Mouse (Mus musculus): ENCODE measurements around the gene Pde4d.

Pde4d gene

GRCm38 (mm10) chr13:108449116-108450097 is at the start of gene Pde4d:
TSS of gene Pde4d (plus strand) at chr13:108449948.
- DNase-seq: no peak

DNA sequence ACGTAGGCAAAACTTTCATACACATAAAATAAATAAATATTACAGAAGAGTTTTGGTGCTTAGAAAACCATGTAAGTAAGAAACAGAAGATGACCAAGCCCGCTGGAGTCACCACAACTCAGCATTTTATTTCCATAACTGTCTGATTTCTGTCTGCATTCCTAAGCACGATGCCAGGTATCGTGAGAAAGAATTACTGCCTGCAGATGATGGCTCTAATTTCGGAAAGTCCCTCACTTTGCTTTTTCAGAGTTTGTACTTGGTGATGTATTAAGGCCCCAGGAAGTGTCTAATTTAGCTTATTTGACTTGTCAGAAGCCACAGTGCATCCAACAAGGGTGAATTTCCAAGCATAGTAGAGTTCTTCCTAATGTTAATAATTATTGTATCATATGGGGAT is 46.6 kb upstream of the Pde4d start:
- no peak for DNase-seq

GRCm38 (mm10) chr13:108404372-108404771 is 45.4 kb upstream of the Pde4d start:
- DNase-seq: no peak

GRCm38 (mm10) chr13:108415464-108415863 is 34.3 kb upstream of the Pde4d start:
- DNase-seq: no peak

GRCm38 (mm10) chr13:108418741-108419507 is 30.8 kb upstream of the Pde4d start:
- no peak for DNase-seq

DNA sequence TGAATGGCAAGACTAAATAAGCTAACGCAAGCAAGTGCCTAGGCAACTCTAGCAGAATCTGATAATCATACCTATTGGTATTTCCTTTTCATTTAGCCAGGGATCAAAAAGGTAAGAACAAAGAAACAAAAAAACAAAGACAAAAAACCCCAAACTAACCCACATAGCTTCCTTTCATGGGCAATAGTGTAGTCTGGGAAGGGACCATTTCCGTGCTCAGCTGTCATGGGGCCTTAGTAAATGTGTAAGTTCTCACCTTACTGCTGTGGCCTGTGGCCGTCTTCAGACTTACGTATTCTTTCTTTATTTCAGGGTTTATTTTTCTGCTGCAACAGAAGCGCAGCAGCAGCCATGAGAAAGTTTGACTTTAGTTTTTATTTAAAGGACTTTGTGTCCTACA is 23.4 kb upstream of the Pde4d start:
- DNase-seq: no peak

GRCm38 (mm10) chr13:108428809-108429208 is 20.9 kb upstream of the Pde4d start:
- DNase-seq: no peak

- DNase-seq: no peak
Measured at GRCm38 (mm10) chr13:108429623-108430022, 20.1 kb upstream of the Pde4d start.

GRCm38 (mm10) chr13:108431776-108432175 is 18.0 kb upstream of the Pde4d start:
- DNase-seq: no peak

- DNase-seq: no peak
Measured at GRCm38 (mm10) chr13:108435687-108436086, 14.1 kb upstream of the Pde4d start.

DNA sequence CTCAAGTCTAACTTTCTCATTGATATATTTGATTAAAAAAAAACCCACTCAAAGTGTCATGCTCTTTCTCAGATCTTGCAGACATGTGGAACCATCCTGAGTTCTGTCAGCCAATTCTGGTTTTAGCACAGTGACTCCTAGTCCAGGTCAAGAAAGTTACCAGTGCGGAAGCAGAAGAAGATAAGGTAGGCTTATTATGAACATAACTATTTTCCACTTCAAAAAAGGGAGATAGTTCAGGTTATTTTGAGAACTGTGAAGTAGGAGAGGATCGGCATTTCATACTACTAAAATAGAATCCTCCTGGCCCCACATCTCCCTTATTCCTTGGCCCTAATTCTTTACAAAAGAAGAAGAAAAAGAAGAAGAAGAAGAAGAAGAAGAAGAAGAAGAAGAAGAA is 12.3 kb upstream of the Pde4d start:
- DNase-seq: no peak

- DNase-seq: no peak
Measured at GRCm38 (mm10) chr13:108439012-108439411, 10.7 kb upstream of the Pde4d start.

- DNase-seq: no peak
Measured at GRCm38 (mm10) chr13:108448348-108448931, 1.3 kb upstream of the Pde4d start.

GRCm38 (mm10) chr13:108451122-108451521 is 1.4 kb downstream of the Pde4d start:
- DNase-seq: no peak

GRCm38 (mm10) chr13:108453064-108453919 is 3.5 kb downstream of the Pde4d start:
- no peak for DNase-seq

DNA sequence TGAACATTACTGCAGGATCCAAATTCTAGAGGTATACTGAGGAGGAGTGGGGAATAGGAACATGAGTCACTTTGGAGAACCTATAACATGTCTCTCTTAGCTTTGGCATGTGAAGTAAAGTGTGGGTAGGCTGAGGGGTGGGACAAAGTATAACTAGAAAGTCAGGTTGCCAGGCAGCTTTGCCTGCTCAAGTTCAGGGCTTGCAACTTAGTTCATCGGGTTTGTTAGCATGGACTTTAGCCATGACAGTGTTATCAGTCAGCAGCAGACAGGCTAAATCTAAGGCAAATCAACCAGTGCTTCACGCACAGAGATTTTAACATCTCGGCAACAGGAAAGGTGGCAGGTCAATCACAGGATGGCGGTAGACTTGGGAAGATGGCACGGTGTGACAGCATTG is 12.8 kb downstream of the Pde4d start:
- no peak for DNase-seq

DNA sequence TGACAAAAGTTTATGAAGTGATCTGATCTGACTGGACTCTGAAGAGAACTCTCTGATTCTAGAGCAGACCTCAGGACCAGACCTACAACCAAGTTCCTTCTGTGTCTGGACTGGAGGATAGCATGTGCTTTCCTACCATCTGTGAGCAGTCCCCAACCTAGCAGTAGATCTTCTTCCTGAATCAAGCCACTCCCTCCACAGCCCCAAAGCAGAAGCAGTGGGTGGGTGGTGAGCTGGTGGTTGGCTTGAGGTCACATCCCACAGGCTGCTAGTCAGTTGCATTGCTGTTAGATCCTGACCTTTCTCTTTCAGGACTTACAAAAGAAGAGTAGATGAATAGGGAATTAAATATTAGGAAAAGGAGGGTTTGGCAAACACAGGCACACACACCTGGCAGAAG is 16.0 kb downstream of the Pde4d start:
- no peak for DNase-seq

GRCm38 (mm10) chr13:108467046-108467445 is 17.3 kb downstream of the Pde4d start:
- DNase-seq: no peak

DNA sequence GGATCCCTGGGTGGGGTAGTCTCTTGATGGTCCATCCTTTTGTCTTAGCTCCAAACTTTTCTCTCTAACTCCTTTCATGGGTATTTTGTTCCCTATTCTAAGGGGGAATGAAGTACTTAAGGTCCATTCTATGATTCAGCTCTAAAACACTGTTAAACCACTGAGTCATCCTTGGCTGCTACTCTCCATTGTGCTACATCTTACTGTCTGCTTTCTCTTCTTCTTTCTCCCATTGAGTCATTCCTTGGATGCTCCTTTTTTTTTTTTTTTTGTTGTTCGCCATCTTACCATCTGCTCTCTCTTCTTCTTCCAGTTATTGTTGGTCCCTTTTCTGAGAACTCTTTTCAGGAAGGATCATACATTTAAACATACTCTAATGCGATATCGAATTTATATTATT is 30.7 kb downstream of the Pde4d start:
- DNase-seq: no peak

- no peak for DNase-seq
Measured at GRCm38 (mm10) chr13:108485036-108485435, 35.3 kb downstream of the Pde4d start.

- no peak for DNase-seq
Measured at GRCm38 (mm10) chr13:108487066-108487465, 37.3 kb downstream of the Pde4d start.

- DNase-seq: no peak
Measured at GRCm38 (mm10) chr13:108489825-108490224, 40.1 kb downstream of the Pde4d start.

DNA sequence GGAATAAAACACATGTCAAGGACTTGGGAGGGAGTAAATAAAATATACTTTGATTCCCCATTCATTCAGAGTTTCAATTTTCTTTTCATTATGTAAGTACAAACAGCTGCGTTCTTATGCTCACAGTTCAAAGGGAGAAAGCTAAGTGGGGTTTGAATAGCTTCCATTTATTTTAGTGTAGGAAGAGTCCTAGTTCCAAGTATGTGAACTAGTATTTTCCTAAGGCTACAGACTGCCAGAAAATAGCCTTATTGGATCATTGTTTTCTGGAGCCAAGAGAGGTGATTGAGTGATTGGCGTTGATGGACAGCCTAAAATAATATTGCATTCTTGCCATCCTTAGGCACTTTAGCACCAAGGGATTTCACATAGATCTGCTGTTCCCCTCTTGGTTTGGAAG is 41.1 kb downstream of the Pde4d start:
- no peak for DNase-seq
